In the genomic region with DNA sequence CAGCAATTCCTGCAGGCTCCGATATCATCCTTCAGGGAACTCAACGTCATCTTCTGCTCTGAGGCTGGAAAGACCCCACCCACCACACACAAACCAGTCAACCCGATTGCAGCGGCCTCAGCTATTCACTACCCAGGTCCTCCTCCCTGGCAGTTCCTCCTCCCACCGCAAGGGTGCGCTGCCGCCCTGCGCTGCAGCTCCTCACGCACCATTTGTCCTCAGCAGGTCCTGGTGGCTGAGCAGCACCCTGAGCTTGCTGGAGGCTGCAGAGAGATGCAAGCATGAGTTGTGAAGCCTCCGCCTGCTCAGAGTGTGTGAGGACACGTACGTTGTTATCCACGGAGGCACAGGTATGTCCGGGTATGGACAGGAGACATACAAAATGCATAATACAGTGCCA, we compare ENCODE assay signal across 8 mouse cellular contexts. TPM values are rescaled to one million over a fixed set of nuclear protein-coding genes. Genes with fewer than 3 reads are reported as not detected.
A peak's percentile ranks its signal among the peaks of the same experiment; 100 is the strongest.
DNase-seq lines count a peak whose midpoint lies in the region; ATAC-seq and TF ChIP-seq lines count a peak whose summit lies in the region.

No protein-coding gene starts in this region.

- no peaks in the 10 kb centered on the region for H3K27me3 ChIP-seq in kidney, postnatal 0 days (ENCODE audit: insufficient read depth, low read length)
- H3K27me3 ChIP-seq in liver, embryonic 14.5 days (ENCODE audit: control insufficient read depth, insufficient read depth, low read length): no peaks in the 10 kb centered on the region
- no peaks in the 10 kb centered on the region for H3K27me3 ChIP-seq in thymus, adult 2 months (ENCODE audit: control insufficient read depth, insufficient read depth, low read length)

- peak; percentile 93 for TF ChIP-seq CTCF in kidney, postnatal 0 days (IDR thresholded peaks at IDR 0.05; ENCODE audit: low read depth)
- peak; percentile 100 for TF ChIP-seq CTCF in liver, embryonic 14.5 days (IDR thresholded peaks at IDR 0.05; ENCODE audit: low read depth)
- peak; percentile 97 for TF ChIP-seq CTCF in thymus, adult 2 months (IDR thresholded peaks at IDR 0.05; ENCODE audit: borderline replicate concordance, control insufficient read depth, extremely low read depth, insufficient read depth, low read length, poor library complexity)

- DNase-seq in CD4-positive helper T cell, adult 2 months (ENCODE audit: low read depth, low spot score): peak; percentile 54
- peak; percentile 32 for DNase-seq in adrenal gland, adult 8-10 months
- peak; percentile 54 for DNase-seq in embryo, embryonic 11.5 days (ENCODE audit: low read depth, low spot score)
- DNase-seq in heart, adult 18-20 months: peak; percentile 82
- DNase-seq in kidney, postnatal 0 days (ENCODE audit: low spot score): peak; percentile 63
- peak in 2 of 3 experiments; percentile 29 to 39 for DNase-seq in liver, embryonic 14.5 days (ENCODE audit: low read depth in 3 of 3, low spot score in 3 of 3)
- peak; percentile 12 for DNase-seq in ovary, adult 18-20 months (ENCODE audit: low spot score)
- peak; percentile 82 for DNase-seq in thymus, adult 2 months

- WGBS in kidney, postnatal 0 days: 18% methylated on average over 14 of the region's 14 CpGs
- 9% methylated on average over 14 of the region's 14 CpGs for WGBS in liver, embryonic 14.5 days (ENCODE audit: insufficient replicate concordance)
- WGBS in thymus, adult 2 months: 28% methylated on average over 14 of the region's 14 CpGs

- H3K9me3 ChIP-seq in kidney, postnatal 0 days (replicated peaks; ENCODE audit: low read length): no peaks in the 10 kb centered on the region
- no peaks in the 10 kb centered on the region for H3K9me3 ChIP-seq in liver, embryonic 14.5 days (ENCODE audit: control insufficient read depth, low read length)

- no peak overlapping the region for H3K27ac ChIP-seq in kidney, postnatal 0 days
- H3K27ac ChIP-seq in liver, embryonic 14.5 days: no peak overlapping the region
- H3K27ac ChIP-seq in thymus, adult 2 months (ENCODE audit: control insufficient read depth, insufficient read depth, low read length): no peak overlapping the region

- TF ChIP-seq POLR2A in thymus, adult 2 months (IDR thresholded peaks at IDR 0.05; ENCODE audit: control insufficient read depth, extremely low read depth, insufficient read depth, low read length, poor library complexity): no peak

- no peak for TF ChIP-seq EP300 in liver, embryonic 14.5 days (IDR thresholded peaks at IDR 0.05; ENCODE audit: low read depth)

- no peak overlapping the region for H3K4me3 ChIP-seq in kidney, postnatal 0 days (replicated peaks; ENCODE audit: low read depth, low read length)
- H3K4me3 ChIP-seq in liver, embryonic 14.5 days (ENCODE audit: insufficient read depth in 1 of 2, low read depth in 2 of 2, low read length in 2 of 2): no peak overlapping the region
- no peak overlapping the region for H3K4me3 ChIP-seq in thymus, adult 2 months (ENCODE audit: control insufficient read depth, insufficient read depth, low read length)

- no peak overlapping the region for H3K4me2 ChIP-seq in kidney, postnatal 0 days (ENCODE audit: low read length)
- H3K4me2 ChIP-seq in liver, embryonic 14.5 days (ENCODE audit: low read depth): no peak overlapping the region

- H3K4me1 ChIP-seq in kidney, postnatal 0 days (replicated peaks; ENCODE audit: insufficient read depth, low read length): no peaks in the 10 kb centered on the region
- H3K4me1 ChIP-seq in liver, embryonic 14.5 days (replicated peaks; ENCODE audit: control insufficient read depth in 2 of 2, insufficient read depth in 2 of 2, low read length in 1 of 2): peaks cover 0 to 5% of the 10 kb centered on the region in 2 experiments; a peak in 2 of 4 replicates
- no peaks in the 10 kb centered on the region for H3K4me1 ChIP-seq in thymus, adult 2 months (replicated peaks; ENCODE audit: control insufficient read depth, insufficient read depth, low read length)

- no peaks in the 10 kb centered on the region for H3K36me3 ChIP-seq in kidney, postnatal 0 days (ENCODE audit: insufficient read depth, low read length)
- no peaks in the 10 kb centered on the region for H3K36me3 ChIP-seq in liver, embryonic 14.5 days (replicated peaks; ENCODE audit: control insufficient read depth, insufficient read depth, low read depth)
- H3K36me3 ChIP-seq in thymus, adult 2 months (ENCODE audit: control insufficient read depth, insufficient read depth, low read length): no peaks in the 10 kb centered on the region

- H3K9ac ChIP-seq in kidney, postnatal 0 days (ENCODE audit: low read depth, low read length): no peak overlapping the region
- no peak overlapping the region for H3K9ac ChIP-seq in liver, embryonic 14.5 days (replicated peaks)

- ATAC-seq in kidney, postnatal 0 days (replicated peaks; ENCODE audit: low FRiP score, low read depth): peak; percentile 77; the same call in 1 of the 2 replicates
- peak; percentile 57 for ATAC-seq in liver, embryonic 14.5 days (ENCODE audit: insufficient read depth)

RNA-seq across cellular contexts. Expression of a gene that starts 1.9 kb away (rescaled TPM):
- total RNA-seq in adrenal gland, adult 8-10 months (2022): not detected
- 1 to 10 TPM in 1 of 2 experiments, under 1 TPM in 1; 0.47 to 1.0 TPM for total RNA-seq in heart, adult 18-20 months (2021)
- polyA plus RNA-seq in kidney, postnatal 0 days (2015; fragmentation: Nextera tagmentation; extraction: Ambion mirVana): 0.18 and 0.34 TPM in 2 replicates
- polyA plus RNA-seq in liver, embryonic 14.5 days (2012; rRNA removed): 2.8 and 3.5 TPM in 2 replicates
- polyA plus RNA-seq in liver, embryonic 14.5 days (2014; fragmentation: Nextera tagmentation; extraction: Ambion mirVana): 3.6 and 4.2 TPM in 2 replicates
- polyA plus RNA-seq in thymus, adult 2 months (2012; rRNA removed): 0.09 TPM in 1 of 2 replicates, not detected in the other

RNA-seq across cellular contexts. Expression of a gene that starts 24.6 kb away (rescaled TPM):
- under 1 TPM; 0.12 to 0.54 (median 0.45) TPM for total RNA-seq in adrenal gland, adult 8-10 months (2022)
- 1 to 10 TPM in 1 of 2 experiments, not detected in 1; 3.4 TPM for total RNA-seq in heart, adult 18-20 months (2021)
- polyA plus RNA-seq in kidney, postnatal 0 days (2015; fragmentation: Nextera tagmentation; extraction: Ambion mirVana): 0.08 TPM in 1 of 2 replicates, not detected in the other
- 0.01 TPM in 1 of 2 replicates, not detected in the other for polyA plus RNA-seq in liver, embryonic 14.5 days (2012; rRNA removed)
- 0.05 TPM in 1 of 2 replicates, not detected in the other for polyA plus RNA-seq in liver, embryonic 14.5 days (2014; fragmentation: Nextera tagmentation; extraction: Ambion mirVana)
- 5.8 and 8.0 TPM in 2 replicates for polyA plus RNA-seq in thymus, adult 2 months (2012; rRNA removed)

RNA-seq across cellular contexts. Expression of a gene that starts 30.2 kb away (rescaled TPM):
- total RNA-seq in adrenal gland, adult 8-10 months (2022): 1 to 10 TPM in 2 of 4 experiments, under 1 TPM in 1, not detected in 1; 0.28 to 1.4 (median 1.2) TPM
- under 1 TPM; 0.82 to 0.87 TPM for total RNA-seq in heart, adult 18-20 months (2021)
- polyA plus RNA-seq in kidney, postnatal 0 days (2015; fragmentation: Nextera tagmentation; extraction: Ambion mirVana): 0.08 and 0.10 TPM in 2 replicates
- polyA plus RNA-seq in liver, embryonic 14.5 days (2012; rRNA removed): 0.04 and 0.11 TPM in 2 replicates
- polyA plus RNA-seq in liver, embryonic 14.5 days (2014; fragmentation: Nextera tagmentation; extraction: Ambion mirVana): 0.21 TPM in 1 of 2 replicates, not detected in the other
- polyA plus RNA-seq in thymus, adult 2 months (2012; rRNA removed): 0.89 and 2.2 TPM in 2 replicates

RNA-seq across cellular contexts. Expression of a gene that starts 42.5 kb away (rescaled TPM):
- 10 to 100 TPM; 21.0 to 23.6 (median 22.5) TPM for total RNA-seq in adrenal gland, adult 8-10 months (2022)
- 10 to 100 TPM; 20.0 to 21.2 TPM for total RNA-seq in heart, adult 18-20 months (2021)
- polyA plus RNA-seq in kidney, postnatal 0 days (2015; fragmentation: Nextera tagmentation; extraction: Ambion mirVana): 32.1 and 32.9 TPM in 2 replicates
- polyA plus RNA-seq in liver, embryonic 14.5 days (2012; rRNA removed): 11.0 and 13.1 TPM in 2 replicates
- polyA plus RNA-seq in liver, embryonic 14.5 days (2014; fragmentation: Nextera tagmentation; extraction: Ambion mirVana): 11.5 and 12.1 TPM in 2 replicates
- polyA plus RNA-seq in thymus, adult 2 months (2012; rRNA removed): 42.3 and 46.4 TPM in 2 replicates

RNA-seq across cellular contexts. Expression of a gene that starts 46.4 kb away (rescaled TPM):
- total RNA-seq in adrenal gland, adult 8-10 months (2022): 10 to 100 TPM in 3 of 4 experiments, 1 to 10 TPM in 1; 8.1 to 26.3 (median 22.4) TPM
- 1 to 10 TPM in 1 of 2 experiments, under 1 TPM in 1; 0.82 to 7.1 TPM for total RNA-seq in heart, adult 18-20 months (2021)
- polyA plus RNA-seq in kidney, postnatal 0 days (2015; fragmentation: Nextera tagmentation; extraction: Ambion mirVana): 8.3 and 8.9 TPM in 2 replicates
- polyA plus RNA-seq in liver, embryonic 14.5 days (2012; rRNA removed): 0.90 and 1.4 TPM in 2 replicates
- 3.1 and 3.5 TPM in 2 replicates for polyA plus RNA-seq in liver, embryonic 14.5 days (2014; fragmentation: Nextera tagmentation; extraction: Ambion mirVana)
- 9.8 and 14.0 TPM in 2 replicates for polyA plus RNA-seq in thymus, adult 2 months (2012; rRNA removed)

Comparison
In these comparisons a context has a peak if more than half of its experiments do, and no peak if none do; other contexts are left out.
1. DNase-seq: peak in every context shown above with its lines; median percentile 82 in heart, adult 18-20 months; 82 in thymus, adult 2 months; 63 in kidney, postnatal 0 days; 54 in CD4-positive helper T cell, adult 2 months; 54 in embryo, embryonic 11.5 days; 34 in liver, embryonic 14.5 days; 32 in adrenal gland, adult 8-10 months; 12 in ovary, adult 18-20 months.